Comparison of ENCODE assay signal across 11 mouse cellular contexts in the genomic region with DNA sequence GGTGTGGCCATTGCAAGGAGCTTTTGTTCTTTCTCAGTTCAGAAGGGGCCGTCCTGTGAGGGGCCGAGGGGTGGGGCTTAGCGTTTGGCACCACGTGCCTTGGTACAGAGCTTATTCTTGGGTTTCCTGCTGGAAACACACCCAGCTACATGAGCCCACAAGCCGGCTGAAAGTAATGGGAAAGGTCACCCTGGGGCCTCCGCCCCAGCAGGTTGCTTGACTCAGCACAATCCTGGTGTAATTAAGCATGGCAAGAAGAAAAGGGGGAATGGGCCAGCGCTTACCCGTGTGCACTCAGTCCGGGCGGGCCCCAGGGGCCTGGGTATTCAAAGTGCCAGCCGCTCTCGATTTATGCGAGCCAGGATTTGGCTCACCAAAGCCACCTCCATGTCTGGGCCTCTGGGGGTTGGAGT. TPM values are rescaled to one million over a fixed set of nuclear protein-coding genes. Genes with fewer than 3 reads are reported as not detected.
DNase-seq lines count a peak whose midpoint lies in the region; ATAC-seq and TF ChIP-seq lines count a peak whose summit lies in the region.
"Had no signal": no experiment of that assay in that cellular context is flagged by ENCODE, and none has a peak within 500 bp of the region (broad histone marks: within the 10 kb centered on the region; RNA-seq: fewer than 3 reads in every experiment).

No protein-coding gene starts in this region.

- no peaks in the 10 kb centered on the region for H3K9me3 ChIP-seq in ES-E14 (ENCODE audit: control insufficient read depth, insufficient read depth, low read depth, low read length)
- H3K9me3 ChIP-seq in embryonic facial prominence, embryonic 13.5 days: no peaks in the 10 kb centered on the region
- no peaks in the 10 kb centered on the region for H3K9me3 ChIP-seq in midbrain, embryonic 13.5 days

- no peak overlapping the region; the same call in 1 of the 2 replicates for H3K27ac ChIP-seq in ES-E14 (ENCODE audit: insufficient read depth, low read depth, low read length, poor library complexity, severe bottlenecking)
- no peak overlapping the region for H3K27ac ChIP-seq in embryonic facial prominence, embryonic 13.5 days
- no peak overlapping the region for H3K27ac ChIP-seq in kidney, adult 2 months (ENCODE audit: insufficient read depth, low read depth, low read length)
- H3K27ac ChIP-seq in midbrain, embryonic 13.5 days: no peak overlapping the region
- H3K27ac ChIP-seq: macrophage had no signal

- no peak for TF ChIP-seq POLR2A in kidney, adult 2 months (IDR thresholded peaks at IDR 0.05; ENCODE audit: low read depth, low read length)

- peak overlapping the region; percentile 11; the same call in 1 of the 2 replicates for H3K4me2 ChIP-seq in embryonic facial prominence, embryonic 13.5 days
- H3K4me2 ChIP-seq in midbrain, embryonic 13.5 days (replicated peaks): peak overlapping the region; percentile 20

- no peak overlapping the region; the same call in 1 of the 2 replicates for H3K9ac ChIP-seq in ES-E14 (ENCODE audit: insufficient read depth, low read depth, low read length, poor library complexity, severe bottlenecking)
- H3K9ac ChIP-seq in embryonic facial prominence, embryonic 13.5 days: no peak overlapping the region
- H3K9ac ChIP-seq in midbrain, embryonic 13.5 days (replicated peaks): no peak overlapping the region

- no peak for TF ChIP-seq CTCF in kidney, adult 2 months (conservative IDR thresholded peaks at IDR 0.05; ENCODE audit: insufficient read depth, insufficient read length, low read depth, low read length)

- H3K36me3 ChIP-seq in ES-E14 (ENCODE audit: control insufficient read depth, insufficient read depth, low read length, poor library complexity, severe bottlenecking): no peaks in the 10 kb centered on the region
- H3K36me3 ChIP-seq in embryonic facial prominence, embryonic 13.5 days: no peaks in the 10 kb centered on the region
- H3K36me3 ChIP-seq in kidney, adult 2 months (ENCODE audit: control insufficient read depth, insufficient read depth, low read length): no peaks in the 10 kb centered on the region
- no peaks in the 10 kb centered on the region for H3K36me3 ChIP-seq in midbrain, embryonic 13.5 days

- 19% methylated on average over 13 of the region's 13 CpGs for WGBS in embryonic facial prominence, embryonic 13.5 days
- WGBS in kidney, adult 2 months: 32% methylated on average over 13 of the region's 13 CpGs
- WGBS in midbrain, embryonic 13.5 days: 6% methylated on average over 13 of the region's 13 CpGs

- H3K27me3 ChIP-seq in embryonic facial prominence, embryonic 13.5 days: no peaks in the 10 kb centered on the region
- H3K27me3 ChIP-seq in kidney, adult 2 months (replicated peaks; ENCODE audit: control insufficient read depth, insufficient read depth, low read length): no peaks in the 10 kb centered on the region
- H3K27me3 ChIP-seq in midbrain, embryonic 13.5 days: peaks cover 21% of the 10 kb centered on the region; the same call in 1 of the 2 replicates

- in situ Hi-C loops in ES-E14 (cut with MboI; ENCODE audit: low sequenced_read_pairs in 2 of 2, unreplicated experiment in 2 of 2): no loop called here

- peak; percentile 56 for DNase-seq in ES-E14 (ENCODE audit: low read depth, low spot score)
- peak; percentile 56 for DNase-seq in kidney, adult 2 months
- no peak for DNase-seq in right cerebral cortex, postnatal 14 days
- DNase-seq in gastrocnemius, postnatal 10 days: no peak
- no peak for DNase-seq in ovary, postnatal 10 days (ENCODE audit: low spot score)
- DNase-seq in testis, postnatal 14 days (ENCODE audit: low spot score): no peak
- DNase-seq: gastrocnemius, postnatal 36 days; right cerebral cortex, postnatal 4 days had no signal

- ATAC-seq in embryonic facial prominence, embryonic 13.5 days (ENCODE audit: insufficient number of reproducible peaks, insufficient read depth, low FRiP score, low TSS enrichment, low read depth): peak; percentile 74
- ATAC-seq in midbrain, embryonic 13.5 days: peak; percentile 91

- H3K4me1 ChIP-seq in ES-E14 (ENCODE audit: control insufficient read depth in 2 of 2, insufficient read depth in 2 of 2, low read length in 2 of 2, poor library complexity in 1 of 2): peaks cover 2 to 5% of the 10 kb centered on the region in 2 experiments; a peak in 2 of 4 replicates
- peaks cover 52% of the 10 kb centered on the region for H3K4me1 ChIP-seq in embryonic facial prominence, embryonic 13.5 days
- H3K4me1 ChIP-seq in kidney, adult 2 months (ENCODE audit: control insufficient read depth, insufficient read depth, low read length): 0 out of 2 replicates have a peak, but pooled peaks cover 6% of the 10 kb centered on the region
- H3K4me1 ChIP-seq in midbrain, embryonic 13.5 days (replicated peaks): peaks cover 10% of the 10 kb centered on the region

- H3K4me3 ChIP-seq in ES-E14 (ENCODE audit: insufficient read depth in 1 of 2, low read depth in 1 of 2, low read length in 2 of 2, poor library complexity in 1 of 2, severe bottlenecking in 1 of 2): peak overlapping the region; percentile 8 to 42; a peak in 3 of 4 replicates
- no peak overlapping the region for H3K4me3 ChIP-seq in embryonic facial prominence, embryonic 13.5 days
- H3K4me3 ChIP-seq in kidney, adult 2 months (ENCODE audit: insufficient read depth, low read depth, low read length): no peak overlapping the region
- no peak overlapping the region for H3K4me3 ChIP-seq in midbrain, embryonic 13.5 days (replicated peaks)

TF ChIP-seq in ES-E14, 5 proteins besides CTCF, POLR2A, EP300 and RAD21:
- TF ChIP-seq CHD2 (IDR thresholded peaks at IDR 0.05; ENCODE audit: low read depth, low read length) (no peak), ZC3H11A (IDR thresholded peaks at IDR 0.05; ENCODE audit: borderline replicate concordance, low read depth, low read length) (no peak), MAFK (IDR thresholded peaks at IDR 0.05; ENCODE audit: insufficient read depth, low read depth, low read length) (peak; percentile 92), ZNF384 (IDR thresholded peaks at IDR 0.05; ENCODE audit: low read depth, low read length) (no peak), HCFC1 (IDR thresholded peaks at IDR 0.05; ENCODE audit: borderline replicate concordance, insufficient read depth, low read length) (no peak)

RNA-seq across cellular contexts. Expression of gene Slit3, which starts 30.5 kb away (rescaled TPM):
- total RNA-seq in ES-E14 (2012; rRNA removed): 3.7 and 6.1 TPM in 2 replicates
- polyA plus RNA-seq in embryonic facial prominence, embryonic 13.5 days (2015; fragmentation: Nextera tagmentation; extraction: Ambion mirVana): 28.0 and 37.4 TPM in 2 replicates
- polyA plus RNA-seq in kidney, adult 2 months (2012; rRNA removed): 8.4 and 12.6 TPM in 2 replicates
- 3.9 and 6.6 TPM in 2 replicates for polyA plus RNA-seq in midbrain, embryonic 13.5 days (2015; fragmentation: Nextera tagmentation; extraction: Ambion mirVana)
- 10 to 100 TPM; 12.5 to 17.9 TPM for total RNA-seq in gastrocnemius, postnatal 10 days (2021)
- polyA plus RNA-seq: macrophage had no signal

Comparison
In these comparisons a context has a peak if more than half of its experiments do, and no peak if none do; other contexts are left out.
1. DNase-seq: peak in ES-E14 (single experiment) and kidney, adult 2 months (single experiment); none in right cerebral cortex, postnatal 14 days (single experiment), gastrocnemius, postnatal 10 days (single experiment), ovary, postnatal 10 days (single experiment) and testis, postnatal 14 days (single experiment).
2. H3K4me3 ChIP-seq: peak in ES-E14 (2 of 2); none in embryonic facial prominence, embryonic 13.5 days (single experiment), kidney, adult 2 months (single experiment) and midbrain, embryonic 13.5 days (single experiment).